Mouse (Mus musculus): ENCODE measurements at regions not wholly inside any gene's neighbourhood (a gene's known extent, or its start where the extent isn't known, plus 50 kb on each side); places are given as distances from the start of the nearest gene placed in this dataset.

DNA sequence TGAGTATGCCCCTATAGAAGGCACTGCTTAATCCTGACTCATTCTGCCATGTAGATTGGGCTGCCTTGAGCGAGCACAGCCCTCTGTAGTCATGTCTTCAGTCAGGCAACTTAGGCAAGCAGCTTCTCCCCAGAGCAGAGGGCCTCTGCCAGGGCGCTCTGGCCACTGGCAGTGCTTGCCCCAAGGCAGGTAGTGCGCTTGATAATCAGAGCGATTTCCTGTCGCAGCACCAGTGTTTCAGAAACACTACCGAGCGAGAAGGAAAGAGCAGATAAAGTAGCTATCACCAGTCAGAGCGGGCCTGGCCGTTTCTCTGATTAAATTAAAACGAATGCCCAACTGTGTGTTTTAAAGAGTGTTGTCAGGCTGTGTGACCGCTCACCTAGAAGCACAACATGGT is 52.6 kb upstream of the Mphosph6 start:
- 87% methylated on average over 11 of the region's 11 CpGs for WGBS
- ATAC-seq = no peak
- Histone ChIP-seq H3K9me3 (ENCODE audit: control insufficient read depth, low read length) (no peaks in the 10 kb centered on the region), H3K4me3 (ENCODE audit: low read length) (no peak overlapping the region), H3K9ac (ENCODE audit: low read depth, low read length) (no peak overlapping the region), H3K36me3 (ENCODE audit: control insufficient read depth, insufficient read depth, low read length) (no peaks in the 10 kb centered on the region), H3K27me3 (replicated peaks; ENCODE audit: control insufficient read depth, insufficient read depth, low read length) (no peaks in the 10 kb centered on the region), H3K4me1 (ENCODE audit: control insufficient read depth, insufficient read depth, low read length) (peaks cover 4% of the 10 kb centered on the region; the same call in 1 of the 2 replicates), H3K4me2 (ENCODE audit: low read depth, low read length) (no peak overlapping the region), H3K27ac (ENCODE audit: low read length) (no peak overlapping the region)

DNA sequence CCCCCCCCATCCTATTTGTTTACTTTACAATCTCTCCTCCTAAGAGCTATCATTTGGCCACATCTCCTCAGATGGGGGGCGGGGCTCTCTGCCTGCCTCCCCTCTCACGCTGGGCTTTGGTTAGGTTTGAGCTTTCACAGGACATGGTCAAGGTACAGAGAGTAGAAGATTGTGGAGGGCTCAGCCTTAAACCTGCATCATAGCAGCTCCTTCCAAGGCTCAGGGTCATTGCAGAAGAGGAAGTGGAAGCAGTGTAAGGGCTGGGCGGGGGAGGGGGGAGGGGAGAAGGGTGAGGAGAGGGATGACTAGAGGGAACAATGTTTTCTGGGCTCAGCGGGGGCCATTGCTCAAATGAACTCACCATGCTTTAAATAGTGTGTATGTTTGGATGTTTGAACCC is 51.7 kb upstream of the Mphosph6 start:
- H3K4me1 ChIP-seq (ENCODE audit: control insufficient read depth, insufficient read depth, low read length) = peaks cover 4% of the 10 kb centered on the region; the same call in 1 of the 2 replicates
- peak; percentile 46; the same call in 1 of the 2 replicates for ATAC-seq
- no peaks in the 10 kb centered on the region for H3K9me3 ChIP-seq (ENCODE audit: control insufficient read depth, low read length)
- H3K27me3 ChIP-seq (replicated peaks; ENCODE audit: control insufficient read depth, insufficient read depth, low read length) = no peaks in the 10 kb centered on the region
- no peak overlapping the region for H3K4me3 ChIP-seq (ENCODE audit: low read length)
- no peaks in the 10 kb centered on the region for H3K36me3 ChIP-seq (ENCODE audit: control insufficient read depth, insufficient read depth, low read length)
- H3K9ac ChIP-seq (ENCODE audit: low read depth, low read length) = no peak overlapping the region
- no peak overlapping the region for H3K27ac ChIP-seq (ENCODE audit: low read length)
- H3K4me2 ChIP-seq (ENCODE audit: low read depth, low read length) = no peak overlapping the region
- 36% methylated on average over 4 of the region's 4 CpGs for WGBS

DNA sequence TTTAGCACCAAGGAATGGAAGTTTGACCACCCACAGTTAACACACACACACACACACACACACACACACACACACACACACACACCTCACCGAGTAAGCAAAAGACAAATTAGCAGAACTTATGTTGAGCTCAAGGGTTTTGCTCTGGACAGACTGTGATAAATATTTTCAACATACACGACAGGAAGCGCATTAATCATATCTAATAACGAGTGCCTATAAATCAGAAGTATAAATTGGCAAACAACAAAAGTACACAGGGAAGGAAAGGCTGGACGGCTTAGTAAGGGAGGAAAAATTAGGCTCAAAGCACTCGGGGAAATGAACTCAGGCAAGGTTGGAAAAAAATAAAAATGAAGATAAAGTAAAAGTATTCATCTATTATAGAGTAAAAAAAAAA is 50.8 kb upstream of the Mphosph6 start:
- H3K9ac ChIP-seq (ENCODE audit: low read depth, low read length) = no peak overlapping the region
- H3K27me3 ChIP-seq (replicated peaks; ENCODE audit: control insufficient read depth, insufficient read depth, low read length) = no peaks in the 10 kb centered on the region
- no peaks in the 10 kb centered on the region for H3K9me3 ChIP-seq (ENCODE audit: control insufficient read depth, low read length)
- H3K4me3 ChIP-seq (ENCODE audit: low read length) = no peak overlapping the region
- no peak overlapping the region for H3K4me2 ChIP-seq (ENCODE audit: low read depth, low read length)
- peaks cover 4% of the 10 kb centered on the region; the same call in 1 of the 2 replicates for H3K4me1 ChIP-seq (ENCODE audit: control insufficient read depth, insufficient read depth, low read length)
- ATAC-seq = no peak
- 43% methylated on average over 6 of the region's 6 CpGs for WGBS
- H3K36me3 ChIP-seq (ENCODE audit: control insufficient read depth, insufficient read depth, low read length) = no peaks in the 10 kb centered on the region
- no peak overlapping the region for H3K27ac ChIP-seq (ENCODE audit: low read length)

All from intestine, embryonic 16.5 days (tissue).